Mouse (Mus musculus) heart, adult 2 months (tissue): ENCODE data around the gene Sptbn4. TPM values are rescaled to one million over a fixed set of nuclear protein-coding genes. Genes with fewer than 3 reads are reported as not detected.

Experiments used
- DNase-seq, 2 experiments: peaks; one replicate each; pipeline ENCODE4 v3.0.0; 2021
- H3K27ac ChIP-seq: fragments of 200-600 bp; 2 replicates; pipeline ENCODE4 v1.8.1; 2022
- H3K27me3 ChIP-seq: fragments of 200-500 bp; 2 replicates; pipeline ENCODE4 v1.6.1; 2012; ENCODE audit warnings: mild to moderate bottlenecking, low read length, inconsistent platforms, mixed read lengths; ENCODE audit not compliant: control insufficient read depth, insufficient read depth
- H3K36me3 ChIP-seq: fragments of 200-500 bp; 2 replicates; pipeline ENCODE4 v1.6.1; 2012; ENCODE audit warnings: low read length, inconsistent platforms; ENCODE audit not compliant: control insufficient read depth, insufficient read depth
- H3K4me1 ChIP-seq: fragments of 200-500 bp; 2 replicates; pipeline ENCODE4 v1.6.1; 2011; ENCODE audit warnings: low read length; ENCODE audit not compliant: control insufficient read depth, insufficient read depth
- H3K4me3 ChIP-seq: fragments of 200-600 bp; 2 replicates; pipeline ENCODE4 v1.8.1; 2022
- H3K79me2 ChIP-seq: fragments of 200-500 bp; replicated peaks from 2 replicates; pipeline ENCODE4 v1.6.1; 2012; ENCODE audit warnings: mild to moderate bottlenecking, inconsistent platforms, low read length, moderate library complexity, mixed read lengths; ENCODE audit not compliant: control insufficient read depth, insufficient read depth
- H3K9ac ChIP-seq: fragments of 200-500 bp; 2 replicates; pipeline ENCODE4 v1.6.1; 2012; ENCODE audit warnings: low read depth, mild to moderate bottlenecking, control low read depth, inconsistent platforms, low read length, mixed read lengths
- CTCF ChIP-seq: fragments of 200-600 bp; IDR thresholded peaks from 2 replicates; pipeline ENCODE4 v1.8.1; 2022; ENCODE audit warnings: antibody characterized with exemption, mild to moderate bottlenecking, moderate library complexity
- EP300 ChIP-seq: fragments of 200-500 bp; IDR thresholded peaks from 2 replicates; pipeline ENCODE4 v1.6.1; 2011; ENCODE audit warnings: low read depth, low read length, control low read depth; ENCODE audit not compliant: insufficient read depth
- POLR2A ChIP-seq: fragments of 200-500 bp; IDR thresholded peaks from 2 replicates; pipeline ENCODE4 v1.6.1; 2011; ENCODE audit warnings: mild to moderate bottlenecking, low read depth, low read length, control low read depth; ENCODE audit not compliant: insufficient read depth
- WGBS: fragments of 180-500 bp; shearing (Covaris S2); methylation state at CpG from one replicate; pipeline ENCODE4 v1.1.7; 2018; 5-methylcytosine and 5-hydroxymethylcytosine counted together
- intact Hi-C: fragments of 180-260 bp; cut with DNase I; formaldehyde crosslinking; loops from one replicate; pipeline ENCODE4 v1.15.1; 2025
- polyA plus RNA-seq: library from polyadenylated mRNA; depleted of rRNA; stranded (reverse); fragments of >200 nt; gene quantifications from 2 replicates; pipeline ENCODE4 v1.2.3, GENCODE M21; 2012
- total RNA-seq, 2 experiments: library from RNA; stranded (reverse); gene quantifications; 2 replicates each; pipeline ENCODE4 v1.2.3; 2021

The Sptbn4 gene
- total and polyA plus RNA-seq, 3 experiments: 0.18 to 0.23 (median 0.20) TPM

GRCm38 (mm10) chr7:27339519-27339918, 108.0 kb downstream of the Sptbn4 start:
- Histone ChIP-seq H3K79me2 (no peaks in the 10 kb centered on the region), H3K36me3 (no peaks in the 10 kb centered on the region), H3K27ac (no peak overlapping the region), H3K4me3 (no peak overlapping the region), H3K4me1 (peaks cover 2% of the 10 kb centered on the region; the same call in 1 of the 2 replicates), H3K9ac (no peak overlapping the region), H3K27me3 (peaks cover 11% of the 10 kb centered on the region; the same call in 1 of the 2 replicates)
- DNase-seq: no peak
- intact Hi-C loops: loop anchor here (5.0 kb wide), 2 partner anchors 133 to 348 kb away; partner anchors contain the start of genes Sertad3 and Zfp607b
- TF ChIP-seq EP300 (no peak), CTCF (no peak)
- 38% methylated on average over 7 of the region's 7 CpGs for whole genome bisulfite sequencing

GRCm38 (mm10) chr7:27339114-27339513, 108.4 kb downstream of the Sptbn4 start:
- 71% methylated on average over 4 of the region's 4 CpGs for WGBS
- H3K9ac ChIP-seq: no peak overlapping the region
- peaks cover 2% of the 10 kb centered on the region; the same call in 1 of the 2 replicates for H3K4me1 ChIP-seq
- H3K79me2 ChIP-seq: no peaks in the 10 kb centered on the region
- no peak overlapping the region for H3K4me3 ChIP-seq
- intact Hi-C loops: loop anchor here (5.0 kb wide), 2 partner anchors 133 to 348 kb away; partner anchors contain the start of genes Sertad3 and Zfp607b
- TF ChIP-seq POLR2A (no peak), EP300 (no peak), CTCF (no peak)
- no peak for DNase-seq
- H3K36me3 ChIP-seq: no peaks in the 10 kb centered on the region
- H3K27me3 ChIP-seq: peaks cover 11% of the 10 kb centered on the region; the same call in 1 of the 2 replicates
- no peak overlapping the region for H3K27ac ChIP-seq

GRCm38 (mm10) chr7:27337175-27337853, 110.2 kb downstream of the Sptbn4 start, which contains the start of gene Ltbp4:
Gene Ltbp4, minus strand, starts transcription at chr7:27337692.
- Histone ChIP-seq H3K4me3 (no peak within 1 kb of the TSS), H3K36me3 (no peaks in the 10 kb centered on the region), H3K27me3 (peaks cover 11% of the 10 kb centered on the region; the same call in 1 of the 2 replicates), H3K27ac (no peak within 1 kb of the TSS), H3K9ac (0 out of 2 replicates have a peak within 1 kb of the TSS, but pooled peaks have one; percentile 19), H3K4me1 (peaks cover 2% of the 10 kb centered on the region; the same call in 1 of the 2 replicates), H3K79me2 (no peaks in the 10 kb centered on the region)
- 5% methylated on average over 36 of the region's 36 CpGs for WGBS
- intact Hi-C loops: loop anchor here (2.0 to 5.0 kb wide), 4 partner anchors 23 to 350 kb away; partner anchors contain the start of genes Sertad3 and Zfp607b
- no peak for TF ChIP-seq EP300
- no peak for TF ChIP-seq CTCF
- TF ChIP-seq POLR2A: no peak
- peak in 1 of 2 experiments; percentile 27 for DNase-seq

GRCm38 (mm10) chr7:27335928-27336823, 111.3 kb downstream of the Sptbn4 start:
- TF ChIP-seq POLR2A: no peak
- TF ChIP-seq CTCF: peak; percentile 100
- TF ChIP-seq EP300: peak; percentile 90

GRCm38 (mm10) chr7:27335011-27335720, 112.3 kb downstream of the Sptbn4 start:
- peak in 1 of 2 experiments; percentile 39 for DNase-seq
- H3K4me1 ChIP-seq: peaks cover 4% of the 10 kb centered on the region
- intact Hi-C loops: loop anchor here (5.0 kb wide), 2 partner anchors 137 to 352 kb away; partner anchors contain the start of genes Sertad3 and Zfp607b
- peaks cover 11% of the 10 kb centered on the region; the same call in 1 of the 2 replicates for H3K27me3 ChIP-seq
- H3K9ac ChIP-seq: peak overlapping the region; percentile 37
- no peak overlapping the region for H3K4me3 ChIP-seq
- H3K36me3 ChIP-seq: no peaks in the 10 kb centered on the region
- WGBS: 39% methylated on average over 15 of the region's 15 CpGs
- no peak for TF ChIP-seq POLR2A
- no peaks in the 10 kb centered on the region for H3K79me2 ChIP-seq
- peak overlapping the region; percentile 96 for H3K27ac ChIP-seq

More at GRCm38 (mm10) chr7:27335928-27336823, 111.3 kb downstream of the Sptbn4 start:
- Histone ChIP-seq H3K36me3 (no peaks in the 10 kb centered on the region), H3K4me3 (no peak overlapping the region), H3K27me3 (peaks cover 11% of the 10 kb centered on the region; the same call in 1 of the 2 replicates), H3K9ac (0 out of 2 replicates have a peak overlapping the region, but pooled peaks have one; percentile 19), H3K4me1 (peaks cover 2% of the 10 kb centered on the region; the same call in 1 of the 2 replicates), H3K27ac (peak overlapping the region; percentile 55), H3K79me2 (no peaks in the 10 kb centered on the region)
- WGBS: 2% methylated on average over 47 of the region's 47 CpGs
- peak; percentile 89 to 94 for DNase-seq
- intact Hi-C loops: loop anchor here (1.0 to 5.0 kb wide), 6 partner anchors 25 to 351 kb away; partner anchors contain the start of genes Sertad3 and Zfp607b
